Mouse (Mus musculus) gastrocnemius, postnatal 25 days (tissue): ENCODE results near the gene Cfap161. TPM values are rescaled to one million over a fixed set of nuclear protein-coding genes. Genes with fewer than 3 reads are reported as not detected.

Source experiments
- DNase-seq: peaks from one replicate; pipeline ENCODE4 v3.0.0; 2022
- total RNA-seq, 2 experiments: library from RNA; stranded (reverse); gene quantifications; 1 replicate in 1 of 2; 2 replicates in 1 of 2; pipeline ENCODE4 v1.2.3; 2021

Gene Cfap161
- total RNA-seq, 2 experiments from 2014 or later = not detected

GRCm38 (mm10) chr7:83802007-83802406 is 7.3 kb upstream of the Cfap161 start:
- no peak for DNase-seq

DNA sequence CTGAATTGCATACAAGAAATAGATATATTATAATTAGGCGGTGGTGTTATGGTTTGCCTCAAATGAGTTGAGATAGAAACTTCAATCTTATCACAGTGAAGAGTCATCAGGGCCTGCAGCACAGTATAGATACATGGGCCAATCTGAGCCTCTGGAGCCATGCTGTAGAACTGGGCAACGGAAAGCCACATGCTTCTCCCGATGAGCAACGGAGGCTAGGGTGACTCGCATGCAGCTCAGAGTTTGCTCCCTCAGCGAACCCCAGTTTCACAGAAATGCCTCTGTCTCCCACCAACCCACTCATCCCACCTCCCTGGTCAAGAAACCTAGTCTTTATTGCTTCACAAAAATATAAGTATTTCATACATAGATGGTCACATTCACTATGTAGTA is 6.8 kb upstream of the Cfap161 start:
- no peak for DNase-seq

GRCm38 (mm10) chr7:83800561-83801482 is 6.1 kb upstream of the Cfap161 start:
- no peak for DNase-seq

DNA sequence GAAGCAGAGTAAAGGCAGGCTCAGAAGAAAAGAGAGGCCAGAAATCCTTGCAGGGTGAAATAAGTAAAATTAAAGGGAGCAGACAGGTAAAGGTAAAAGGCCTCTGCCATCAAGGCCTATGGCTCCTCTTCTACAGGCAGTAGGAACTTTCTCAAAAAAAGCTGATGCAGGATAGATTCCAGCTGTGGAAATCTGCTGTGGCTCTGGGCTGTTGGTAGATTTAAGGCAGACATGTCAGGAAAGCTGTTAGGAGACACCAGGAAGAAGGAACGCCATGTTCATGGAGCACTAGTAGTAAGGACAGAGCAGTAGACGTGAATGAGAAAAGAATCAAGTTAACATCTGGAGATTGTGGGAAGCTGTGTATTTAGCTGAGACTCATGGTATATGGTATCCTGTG is 5.4 kb upstream of the Cfap161 start:
- no peak for DNase-seq

- DNase-seq = no peak
These were observed 3.3 kb upstream of the Cfap161 start for GRCm38 (mm10) chr7:83798004-83798403.

GRCm38 (mm10) chr7:83796177-83796576 is 1.5 kb upstream of the Cfap161 start:
- DNase-seq = no peak

GRCm38 (mm10) chr7:83794006-83794683 is 535 bp downstream of the Cfap161 start:
- no peak for DNase-seq

DNA sequence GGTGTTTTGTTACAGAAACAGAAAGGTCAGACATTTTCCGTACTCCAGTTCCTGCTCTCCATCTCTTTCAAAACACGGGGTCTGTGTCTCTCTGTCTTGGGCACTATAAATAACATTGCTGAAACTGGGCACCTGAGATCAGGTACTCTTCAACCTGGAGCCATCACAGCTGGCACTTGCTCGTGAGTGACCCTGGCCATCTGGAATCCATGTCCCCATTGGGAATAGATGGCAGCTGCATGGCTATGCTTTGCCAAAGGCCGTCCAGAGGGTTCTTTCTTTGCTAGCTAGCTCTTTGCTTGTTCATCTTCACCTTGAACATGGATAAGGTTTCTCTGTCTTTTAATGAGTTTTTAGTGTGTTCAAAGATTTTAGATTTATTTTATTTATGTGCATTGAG is 13.8 kb downstream of the Cfap161 start:
- DNase-seq = no peak

- no peak for DNase-seq
These were observed 14.7 kb downstream of the Cfap161 start for GRCm38 (mm10) chr7:83780026-83780425.

- no peak for DNase-seq
These were observed 15.7 kb downstream of the Cfap161 start for GRCm38 (mm10) chr7:83779028-83779427.

DNA sequence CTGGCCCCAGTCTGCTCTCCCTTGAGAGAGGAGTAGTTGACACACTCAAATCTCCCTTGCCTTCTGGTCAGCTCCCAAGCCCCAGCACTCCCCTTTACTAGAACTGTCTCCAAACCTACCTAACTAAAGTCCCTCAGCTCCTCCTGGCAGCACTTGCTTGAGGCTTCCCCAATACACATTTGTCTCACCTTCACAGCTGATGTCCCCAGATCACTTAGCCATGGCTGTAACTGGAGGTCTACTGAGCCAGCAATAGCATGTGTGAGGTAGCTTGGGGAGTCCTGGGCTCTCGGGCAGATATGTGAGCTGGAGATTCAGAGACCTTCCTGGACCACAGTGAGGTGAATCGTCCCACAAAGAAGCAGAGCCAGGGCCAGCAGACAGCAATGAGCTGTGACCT is 16.2 kb downstream of the Cfap161 start:
- DNase-seq = no peak

DNA sequence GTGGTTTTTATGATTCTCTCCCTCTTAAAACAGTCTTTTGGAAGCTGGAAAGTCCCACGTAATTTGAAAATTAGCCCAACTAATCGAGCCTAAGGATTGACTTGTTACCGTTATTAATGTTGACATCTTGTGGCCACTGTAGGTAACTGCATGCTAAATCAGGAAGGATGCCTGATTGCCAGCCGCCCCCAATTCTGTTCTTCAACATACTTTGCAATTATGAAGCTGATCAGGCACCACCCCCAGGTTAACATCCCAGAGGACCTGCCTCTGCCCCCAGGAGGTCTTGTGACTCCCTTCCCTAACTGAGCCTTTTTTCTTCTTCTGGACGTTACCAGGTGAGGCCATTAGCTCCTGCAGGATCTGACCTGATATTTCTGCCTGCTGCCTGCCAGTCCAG is 20.0 kb downstream of the Cfap161 start:
- DNase-seq = no peak

- peak; percentile 39 for DNase-seq
These were observed 31.0 kb downstream of the Cfap161 start for GRCm38 (mm10) chr7:83763674-83764073.

DNA sequence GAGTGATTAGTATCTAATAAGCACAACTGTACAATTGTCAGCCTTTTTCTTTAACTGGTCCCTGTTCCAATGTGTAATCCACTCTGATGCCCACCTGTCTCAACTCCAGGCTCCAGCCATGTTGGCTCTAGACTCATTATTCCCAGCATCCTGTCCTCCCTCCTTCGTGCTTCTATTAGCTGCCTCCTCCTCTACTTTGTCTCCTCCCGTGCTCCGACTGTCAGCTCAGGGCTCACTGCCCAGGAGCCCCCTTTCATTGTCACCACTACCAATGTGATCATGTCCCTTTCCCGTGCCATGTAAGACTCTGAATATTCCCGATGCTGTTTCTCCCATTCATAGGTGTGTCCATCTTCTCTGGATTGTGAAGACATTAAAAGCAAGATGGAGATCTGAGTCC is 32.3 kb downstream of the Cfap161 start:
- DNase-seq = no peak

GRCm38 (mm10) chr7:83751055-83751454 is 43.6 kb downstream of the Cfap161 start:
- DNase-seq = no peak

DNA sequence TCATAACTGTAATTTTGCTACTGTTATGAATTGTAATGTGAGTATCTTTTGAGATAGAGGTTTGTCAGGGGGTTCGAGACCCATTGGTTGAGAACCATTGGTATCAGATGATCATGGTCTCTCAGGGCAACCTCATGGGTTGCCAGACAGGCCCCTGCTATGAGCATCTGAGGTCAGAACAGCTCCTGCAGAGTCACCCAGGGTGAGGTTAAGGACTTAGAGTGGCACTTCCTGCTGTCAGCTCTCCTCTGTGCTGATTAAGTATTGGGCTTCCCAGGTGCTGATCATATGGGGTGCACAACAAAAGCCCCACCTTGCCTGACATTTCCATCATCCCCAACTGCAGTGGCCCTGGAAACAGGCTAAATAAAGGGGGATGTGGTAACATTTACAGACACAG is 46.3 kb downstream of the Cfap161 start:
- DNase-seq = no peak

DNA sequence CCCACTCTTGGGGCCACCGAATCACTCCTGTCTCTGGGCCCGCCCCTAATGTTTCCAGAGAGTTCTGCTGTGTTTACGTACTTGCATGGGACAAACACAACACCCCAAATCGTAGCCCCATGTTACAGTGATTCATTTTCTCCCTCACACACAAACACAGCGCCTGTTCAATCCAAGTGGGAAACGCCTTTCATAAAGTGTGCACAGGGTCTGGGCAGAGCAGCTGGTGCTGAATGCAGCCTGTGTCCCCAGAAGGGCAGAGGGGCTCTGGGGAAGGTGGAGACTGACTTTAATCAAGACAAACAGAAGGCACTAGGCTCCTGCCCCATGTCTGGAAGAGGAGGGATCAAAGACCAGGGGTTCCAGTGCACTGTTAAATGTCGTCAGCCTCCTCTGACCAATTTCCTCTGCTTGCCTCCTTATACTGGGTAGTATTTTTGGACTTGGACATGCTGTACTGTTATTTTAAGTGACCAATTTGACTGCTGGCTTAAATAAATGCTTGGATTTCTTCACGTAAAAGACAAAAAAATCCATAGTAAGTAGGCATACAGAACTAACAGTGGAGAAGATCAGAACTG is 48.5 kb downstream of the Cfap161 start:
- DNase-seq = no peak

- DNase-seq = peak; percentile 29
These were observed 49.1 kb downstream of the Cfap161 start, which contains the start of gene Il16 for GRCm38 (mm10) chr7:83745413-83746106. Il16 (minus strand) TSS chr7:83745726.

DNA sequence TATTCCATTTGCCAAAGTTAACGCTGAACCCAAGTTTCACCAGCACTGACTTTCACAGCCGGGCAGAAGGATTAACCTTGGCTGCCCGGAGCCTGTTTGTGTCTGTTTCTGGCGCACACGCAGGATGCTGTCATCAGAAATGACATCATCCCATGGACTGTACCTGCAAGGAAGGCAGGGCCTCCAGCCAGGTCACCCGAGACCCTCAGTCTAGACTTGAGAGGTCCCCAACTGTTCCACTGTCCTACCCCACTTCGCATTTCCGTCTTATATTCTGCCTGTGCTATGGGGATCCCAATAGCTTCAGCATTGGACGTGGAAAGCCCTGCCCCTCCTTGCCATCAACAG is 49.6 kb downstream of the Cfap161 start:
- no peak for DNase-seq

DNA sequence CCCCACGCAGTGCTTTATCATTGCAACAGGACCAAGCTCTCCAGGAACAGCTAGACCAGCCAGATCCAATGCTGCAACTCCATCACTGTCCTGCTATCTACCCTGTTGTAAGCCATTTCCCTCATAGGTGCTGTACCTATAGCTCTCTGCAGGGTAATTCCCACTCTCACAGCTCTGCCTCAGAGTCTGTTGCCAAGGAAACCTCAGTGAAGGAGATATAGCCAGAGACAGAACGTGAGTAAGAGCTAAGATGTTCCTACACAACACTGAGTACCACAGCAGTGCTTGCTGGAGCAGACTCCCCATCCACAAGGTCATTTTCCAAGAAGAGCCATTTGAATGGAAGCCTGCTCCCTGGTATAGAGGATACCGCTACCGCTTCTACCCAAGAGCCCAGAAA is 50.4 kb downstream of the Cfap161 start:
- DNase-seq = no peak

GRCm38 (mm10) chr7:83742690-83743089 is 52.0 kb downstream of the Cfap161 start:
- DNase-seq = no peak

- DNase-seq = no peak
These were observed 52.7 kb downstream of the Cfap161 start for GRCm38 (mm10) chr7:83742026-83742425.
